Mouse (Mus musculus) hindbrain, embryonic 13.5 days (tissue): Measurements from ENCODE around the gene Igfbp7. TPM values are rescaled to one million over a fixed set of nuclear protein-coding genes. Genes with fewer than 3 reads are reported as not detected.
"Not testable (repeated sequence)": the region's sequence is repeated elsewhere in the genome, so short reads cannot be mapped to it uniquely, and the experiment has no call there.

Experiments
- ATAC-seq: fragments of 200-750 bp; cut with Nextera tagmentation; 2 replicates; pipeline ENCODE4 v1.8.0; 2017; ENCODE audit warnings: moderate TSS enrichment; ENCODE audit not compliant: low FRiP score
- H3K27ac ChIP-seq: fragments of 300-500 bp; sonication (generic); 2 replicates; pipeline ENCODE4 v1.5.1; 2015; ENCODE audit warnings: inconsistent platforms, mild to moderate bottlenecking, moderate library complexity
- H3K27me3 ChIP-seq: fragments of 300-500 bp; sonication (generic); 2 replicates; pipeline ENCODE4 v1.6.1; 2015; ENCODE audit warnings: mild to moderate bottlenecking, inconsistent platforms
- H3K36me3 ChIP-seq: fragments of 300-500 bp; sonication (generic); 2 replicates; pipeline ENCODE4 v1.6.1; 2015; ENCODE audit warnings: mild to moderate bottlenecking, inconsistent platforms
- H3K4me1 ChIP-seq: fragments of 300-500 bp; sonication (generic); replicated peaks from 2 replicates; pipeline ENCODE4 v1.6.1; 2015; ENCODE audit warnings: inconsistent platforms
- H3K4me2 ChIP-seq: fragments of 300-500 bp; sonication (generic); 2 replicates; pipeline ENCODE4 v1.6.1; 2015; ENCODE audit warnings: inconsistent platforms, mild to moderate bottlenecking, moderate library complexity
- H3K4me3 ChIP-seq: fragments of 300-500 bp; sonication (generic); 2 replicates; pipeline ENCODE4 v1.5.1; 2015; ENCODE audit warnings: mild to moderate bottlenecking, inconsistent platforms
- H3K9ac ChIP-seq: fragments of 300-500 bp; sonication (generic); 2 replicates; pipeline ENCODE4 v1.6.1; 2015; ENCODE audit warnings: mild to moderate bottlenecking, inconsistent platforms
- H3K9me3 ChIP-seq: fragments of 300-500 bp; sonication (generic); 2 replicates; pipeline ENCODE4 v1.6.1; 2016; ENCODE audit warnings: inconsistent platforms
- WGBS: fragments of 180-500 bp; shearing (Covaris S2); methylation state at CpG from one replicate; pipeline ENCODE4 v1.1.7; 2015; 5-methylcytosine and 5-hydroxymethylcytosine counted together
- polyA plus RNA-seq: library from polyadenylated mRNA; unstranded; fragments of >200 nt; fragmentation: Nextera tagmentation; extraction: Ambion mirVana; gene quantifications from 2 replicates; pipeline ENCODE4 v1.2.1, GENCODE M21; 2015

The Igfbp7 gene
- polyA plus RNA-seq, 1 experiment from 2014 or later, result 59.4 TPM

DNA sequence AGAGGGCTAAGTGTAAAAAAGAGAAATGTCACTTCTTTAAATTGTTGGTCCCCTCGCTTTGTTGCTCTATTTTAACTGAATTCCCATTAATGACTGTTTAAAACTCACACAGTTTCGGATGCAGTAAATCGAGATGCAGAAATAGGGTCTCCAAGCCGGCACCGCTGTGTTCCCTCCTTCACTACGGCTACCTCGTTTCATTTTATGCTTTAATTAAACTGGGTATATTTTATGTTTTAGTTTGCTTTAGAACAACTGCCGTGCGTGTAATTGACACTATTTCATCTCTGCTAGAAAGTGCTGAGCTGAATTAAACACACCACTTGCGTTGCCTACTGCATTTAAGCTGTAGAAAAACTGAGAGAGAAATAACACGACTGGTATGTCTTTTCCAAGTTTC is 22.6 kb upstream of the Igfbp7 start:
- no peak for ATAC-seq
- 79% methylated on average over 11 of the region's 11 CpGs for WGBS
- no peak overlapping the region for H3K27ac ChIP-seq

DNA sequence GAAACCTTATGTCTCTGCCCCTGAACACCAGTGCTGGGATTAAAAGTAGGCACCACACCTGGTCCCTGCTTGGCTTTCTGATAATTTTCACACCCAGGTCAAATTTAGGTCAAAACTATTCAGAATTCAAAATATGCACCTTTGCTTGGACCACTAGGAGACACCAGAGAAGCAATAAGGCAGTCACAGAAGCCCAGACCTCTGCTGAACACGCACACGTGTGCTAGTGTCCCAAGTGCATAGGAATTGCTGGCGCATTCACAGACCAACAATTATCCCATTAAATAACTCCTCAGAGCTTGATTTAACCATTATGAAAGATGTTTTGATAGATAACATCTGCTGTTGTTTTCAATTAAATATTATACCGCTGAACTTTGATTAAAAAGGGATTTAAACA is 22.2 kb upstream of the Igfbp7 start:
- no peak for ATAC-seq
- Histone ChIP-seq H3K27ac (no peak overlapping the region), H3K36me3 (no peaks in the 10 kb centered on the region), H3K9me3 (no peaks in the 10 kb centered on the region), H3K4me1 (no peaks in the 10 kb centered on the region), H3K9ac (no peak overlapping the region), H3K27me3 (no peaks in the 10 kb centered on the region), H3K4me2 (no peak overlapping the region), H3K4me3 (no peak overlapping the region)
- 83% methylated on average over 4 of the region's 4 CpGs for WGBS

More for the DNA sequence above, 22.6 kb upstream of the Igfbp7 start:
- H3K9me3 ChIP-seq, result no peaks in the 10 kb centered on the region
- H3K27me3 ChIP-seq, result no peaks in the 10 kb centered on the region
- no peak overlapping the region for H3K4me2 ChIP-seq
- no peak overlapping the region for H3K9ac ChIP-seq
- no peak overlapping the region for H3K4me3 ChIP-seq
- no peaks in the 10 kb centered on the region for H3K4me1 ChIP-seq
- H3K36me3 ChIP-seq, result no peaks in the 10 kb centered on the region

DNA sequence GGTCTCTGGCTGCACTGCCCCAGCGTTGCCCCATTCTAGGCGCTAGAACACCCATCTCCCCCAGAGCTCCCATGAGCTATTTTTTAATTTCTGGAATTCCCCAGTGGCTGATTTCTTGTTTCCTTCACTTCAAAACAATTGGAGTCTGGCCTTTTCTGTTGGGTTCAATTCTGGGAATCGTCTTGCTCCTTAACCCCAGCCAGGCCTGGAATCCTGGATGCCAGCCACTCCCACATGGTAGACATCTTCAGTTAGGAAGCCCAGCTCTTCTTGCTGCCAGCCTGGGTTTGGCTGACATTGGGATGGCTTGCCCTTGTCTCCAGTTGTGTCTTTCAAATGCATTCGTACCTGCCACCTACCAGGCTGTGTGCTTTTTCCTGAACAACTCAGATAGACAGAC is 20.7 kb upstream of the Igfbp7 start:
- H3K4me3 ChIP-seq, result no peak overlapping the region
- H3K9ac ChIP-seq, result no peak overlapping the region
- H3K27me3 ChIP-seq, result no peaks in the 10 kb centered on the region
- no peaks in the 10 kb centered on the region for H3K4me1 ChIP-seq
- no peak overlapping the region for H3K27ac ChIP-seq
- no peaks in the 10 kb centered on the region for H3K36me3 ChIP-seq
- WGBS, result 78% methylated on average over 4 of the region's 4 CpGs
- no peak for ATAC-seq
- H3K4me2 ChIP-seq, result no peak overlapping the region
- H3K9me3 ChIP-seq, result no peaks in the 10 kb centered on the region

DNA sequence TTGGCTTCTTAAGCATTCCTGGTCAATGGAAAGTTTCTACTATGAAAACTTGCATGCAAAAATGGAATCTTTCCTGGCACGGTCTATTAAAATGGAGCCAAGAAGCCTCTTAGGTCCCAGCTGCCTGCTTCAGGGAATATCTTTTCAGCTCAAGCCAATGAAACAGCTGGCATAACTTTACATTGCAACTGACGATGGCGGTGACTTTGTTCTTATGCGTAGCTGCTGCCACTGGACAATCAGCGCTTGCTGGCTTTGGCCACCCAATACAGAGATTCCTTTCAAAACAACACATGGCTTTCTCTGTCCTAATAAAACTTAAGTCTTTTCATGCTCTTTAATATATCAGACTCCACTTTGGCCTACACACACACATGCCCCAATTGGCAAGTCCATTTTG is 20.1 kb upstream of the Igfbp7 start:
- H3K4me1 ChIP-seq, result no peaks in the 10 kb centered on the region
- no peaks in the 10 kb centered on the region for H3K36me3 ChIP-seq
- H3K9ac ChIP-seq, result no peak overlapping the region
- H3K27me3 ChIP-seq, result no peaks in the 10 kb centered on the region
- 88% methylated on average over 5 of the region's 5 CpGs for WGBS
- no peak overlapping the region for H3K27ac ChIP-seq
- H3K9me3 ChIP-seq, result no peaks in the 10 kb centered on the region
- no peak for ATAC-seq
- H3K4me3 ChIP-seq, result no peak overlapping the region
- H3K4me2 ChIP-seq, result no peak overlapping the region

DNA sequence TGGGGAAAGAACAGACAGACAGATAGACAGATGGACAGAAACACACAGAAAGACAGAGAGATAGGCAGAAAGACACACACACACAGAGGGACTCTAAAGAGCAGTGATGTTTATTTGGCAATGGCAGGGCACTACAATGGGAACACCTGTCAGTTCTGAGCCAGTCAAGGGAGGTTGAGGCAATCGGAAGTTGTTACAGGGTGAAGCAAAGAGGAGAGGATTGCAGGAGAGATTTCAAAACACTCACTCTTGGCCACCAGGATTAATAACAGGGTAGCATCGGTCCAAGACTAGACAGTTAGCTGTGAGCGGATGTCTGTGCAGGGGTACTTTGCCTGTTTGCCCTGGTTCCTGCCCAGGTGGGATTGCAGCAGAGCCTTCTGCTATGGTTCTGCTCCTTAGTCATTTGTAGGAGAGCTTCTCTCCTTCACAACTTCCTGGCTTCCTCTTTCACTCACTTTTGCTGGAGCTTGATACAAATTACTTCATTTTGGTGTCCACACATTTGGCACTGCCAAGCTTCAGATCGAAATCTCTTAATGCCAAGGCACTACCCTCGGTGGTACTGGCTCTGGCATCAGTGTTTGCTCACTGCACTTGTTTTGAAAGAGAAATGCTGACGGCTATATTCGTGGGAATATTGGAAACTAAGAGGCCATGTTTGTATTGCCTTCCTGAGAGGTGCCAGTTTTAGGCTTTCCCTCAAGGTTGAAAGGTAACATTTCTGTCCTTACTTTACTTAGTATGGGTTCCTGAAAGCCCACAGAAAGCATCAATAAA is 18.1 kb upstream of the Igfbp7 start:
- Histone ChIP-seq H3K9ac (no peak overlapping the region), H3K27me3 (no peaks in the 10 kb centered on the region), H3K36me3 (no peaks in the 10 kb centered on the region), H3K4me3 (no peak overlapping the region), H3K9me3 (peaks cover 2% of the 10 kb centered on the region; the same call in 1 of the 2 replicates), H3K27ac (no peak overlapping the region), H3K4me1 (no peaks in the 10 kb centered on the region), H3K4me2 (no peak overlapping the region)
- 78% methylated on average over 7 of the region's 7 CpGs for WGBS
- no peak for ATAC-seq

DNA sequence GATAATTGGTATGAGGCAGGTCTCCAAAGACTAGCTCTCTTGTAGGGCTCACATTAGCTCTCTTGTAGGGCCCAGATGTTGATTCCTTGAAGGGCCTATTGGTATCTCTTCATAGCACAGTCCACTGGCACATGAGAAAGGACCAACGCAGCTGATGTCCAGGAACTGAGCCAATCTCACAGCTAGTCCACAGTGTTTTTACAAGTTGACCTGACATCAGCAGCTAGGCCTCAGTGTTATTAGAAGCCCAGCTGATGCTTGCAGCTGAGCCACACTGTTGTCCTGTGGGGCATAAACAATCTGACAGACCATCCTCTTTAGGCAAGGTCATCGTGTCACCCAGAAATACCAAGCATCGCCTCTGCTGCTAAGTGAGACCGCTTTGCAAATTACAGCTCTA is 11.7 kb upstream of the Igfbp7 start:
- H3K27me3 ChIP-seq, H3K4me1 ChIP-seq, H3K27ac ChIP-seq, H3K9me3 ChIP-seq, H3K36me3 ChIP-seq, H3K4me2 ChIP-seq, H3K9ac ChIP-seq, H3K4me3 ChIP-seq: not testable (repeated sequence)
- 0 out of 2 replicates have a peak, but pooled peaks have one; percentile 24 for ATAC-seq
- WGBS, result 64% methylated on average over 4 of the region's 4 CpGs

DNA sequence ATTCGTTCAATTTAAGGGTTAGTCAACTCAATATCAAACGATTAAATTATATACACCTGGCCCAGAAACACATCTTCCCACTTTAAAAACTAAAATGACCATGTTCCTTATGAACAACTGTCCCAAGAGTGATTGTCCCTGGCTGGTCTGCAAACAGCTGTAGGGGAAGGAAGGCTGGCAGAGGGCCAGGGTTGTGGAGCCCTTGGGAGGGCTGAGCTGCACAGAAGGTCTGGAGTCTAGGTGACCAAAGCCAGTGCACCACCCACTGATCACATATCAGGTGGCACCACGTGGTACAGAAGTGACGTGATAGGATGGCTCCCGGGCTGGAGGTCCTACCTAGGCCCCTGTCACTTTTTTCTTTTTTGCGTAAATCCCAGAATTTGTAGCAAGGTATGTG is 8.2 kb upstream of the Igfbp7 start:
- no peak for ATAC-seq
- Histone ChIP-seq H3K27ac (no peak overlapping the region), H3K4me2 (no peak overlapping the region), H3K9ac (no peak overlapping the region), H3K4me1 (no peaks in the 10 kb centered on the region), H3K27me3 (no peaks in the 10 kb centered on the region), H3K4me3 (no peak overlapping the region), H3K36me3 (no peaks in the 10 kb centered on the region), H3K9me3 (0 out of 2 replicates have a peak, but pooled peaks cover 3% of the 10 kb centered on the region)
- WGBS, result 87% methylated on average over 6 of the region's 6 CpGs

DNA sequence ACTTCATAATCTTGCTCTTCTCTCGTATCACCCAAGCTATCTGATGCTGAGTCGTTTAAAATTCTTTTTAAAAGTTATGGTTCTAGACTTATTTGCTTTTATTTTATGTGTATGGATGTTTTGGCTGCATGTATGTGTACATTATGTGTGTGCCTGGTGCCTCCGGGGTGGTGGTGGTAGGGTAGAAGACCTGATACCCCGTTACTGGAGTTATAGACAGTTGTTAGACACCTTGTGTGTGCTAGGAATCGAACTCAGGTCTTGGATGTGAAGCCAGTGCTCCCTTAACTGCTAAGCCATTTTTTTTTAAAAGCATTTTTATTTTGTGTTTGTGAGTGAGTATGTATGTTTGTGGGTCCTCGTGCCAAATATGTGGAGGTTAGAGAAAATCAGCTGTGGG is 689 bp upstream of the Igfbp7 start:
- 96% methylated on average over 6 of the region's 6 CpGs for WGBS

DNA sequence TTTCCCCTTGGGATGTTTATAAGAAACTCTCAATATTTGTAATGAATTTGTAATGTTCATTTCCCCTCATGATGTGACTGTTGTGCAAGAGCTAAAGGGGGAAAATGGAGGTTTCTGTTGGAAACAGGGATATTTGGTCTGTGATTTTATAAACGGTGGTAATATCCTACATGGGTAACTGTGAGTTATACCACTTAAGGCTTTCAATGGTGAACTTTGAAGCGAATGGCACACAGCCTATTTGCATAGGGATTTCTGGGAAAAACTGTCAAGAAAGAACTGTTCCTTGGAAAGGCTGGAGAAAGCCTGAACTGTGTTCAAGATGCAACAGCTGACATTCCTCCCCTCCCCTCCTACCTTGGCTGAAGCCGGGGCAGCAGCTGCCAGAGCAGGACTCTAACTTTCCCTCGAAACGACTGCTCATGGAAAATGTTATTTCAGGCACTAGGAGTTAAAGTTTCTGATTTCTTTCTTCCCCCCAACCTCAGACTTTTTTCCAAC is 1.4 kb downstream of the Igfbp7 start:
- 53% methylated on average over 5 of the region's 5 CpGs for WGBS
- no peak overlapping the region for H3K4me2 ChIP-seq

More for the DNA sequence above, 689 bp upstream of the Igfbp7 start:
- no peak overlapping the region for H3K27ac ChIP-seq
- no peak overlapping the region for H3K4me2 ChIP-seq
- H3K9ac ChIP-seq, result no peak overlapping the region
- H3K4me3 ChIP-seq, result no peak overlapping the region
- H3K36me3 ChIP-seq, result no peaks in the 10 kb centered on the region
- ATAC-seq, result no peak
- peaks cover 33% of the 10 kb centered on the region for H3K27me3 ChIP-seq
- H3K9me3 ChIP-seq, result no peaks in the 10 kb centered on the region
- peaks cover 9% of the 10 kb centered on the region for H3K4me1 ChIP-seq

DNA sequence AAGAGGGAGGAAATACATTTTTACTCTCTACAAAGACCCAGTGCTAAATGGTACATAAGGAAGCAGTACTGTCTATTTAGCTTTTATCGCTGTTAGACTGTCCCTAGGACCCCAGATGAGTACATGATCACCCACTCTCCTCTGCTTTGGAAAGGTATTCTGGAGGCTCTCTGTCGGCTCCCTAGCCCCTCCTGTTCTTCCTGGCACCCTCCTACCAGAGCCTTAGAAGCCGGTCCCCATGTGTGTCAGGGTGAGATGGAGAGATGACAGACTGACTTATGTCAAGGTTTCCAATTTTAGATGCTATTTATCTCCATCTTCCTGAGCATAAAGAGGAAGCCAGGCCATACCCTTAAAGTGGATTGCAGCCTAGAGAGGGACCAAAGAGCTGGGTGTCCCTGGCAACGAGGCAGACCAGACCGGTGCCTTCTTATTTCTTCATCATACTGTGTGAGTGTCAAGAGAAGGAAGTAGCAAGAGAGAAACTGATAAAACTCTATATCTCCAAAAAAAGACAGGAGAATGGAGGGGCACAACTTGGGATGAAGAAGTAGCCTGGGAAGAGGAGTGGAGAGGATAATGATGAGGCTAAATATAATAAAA is 2.3 kb downstream of the Igfbp7 start:
- ATAC-seq, result no peak
- Histone ChIP-seq H3K27me3 (peaks cover 38% of the 10 kb centered on the region), H3K4me1 (peaks cover 9% of the 10 kb centered on the region), H3K36me3 (no peaks in the 10 kb centered on the region), H3K4me3 (no peak overlapping the region), H3K9me3 (no peaks in the 10 kb centered on the region), H3K4me2 (no peak overlapping the region), H3K9ac (no peak overlapping the region), H3K27ac (no peak overlapping the region)
- WGBS, result 73% methylated on average over 5 of the region's 5 CpGs

More for the DNA sequence above, 1.4 kb downstream of the Igfbp7 start:
- ATAC-seq, result no peak
- Histone ChIP-seq H3K27ac (no peak overlapping the region), H3K4me1 (peaks cover 9% of the 10 kb centered on the region), H3K9ac (no peak overlapping the region), H3K36me3 (no peaks in the 10 kb centered on the region), H3K9me3 (no peaks in the 10 kb centered on the region), H3K4me3 (peak overlapping the region; percentile 62; the same call in 1 of the 2 replicates), H3K27me3 (peaks cover 33% of the 10 kb centered on the region)

DNA sequence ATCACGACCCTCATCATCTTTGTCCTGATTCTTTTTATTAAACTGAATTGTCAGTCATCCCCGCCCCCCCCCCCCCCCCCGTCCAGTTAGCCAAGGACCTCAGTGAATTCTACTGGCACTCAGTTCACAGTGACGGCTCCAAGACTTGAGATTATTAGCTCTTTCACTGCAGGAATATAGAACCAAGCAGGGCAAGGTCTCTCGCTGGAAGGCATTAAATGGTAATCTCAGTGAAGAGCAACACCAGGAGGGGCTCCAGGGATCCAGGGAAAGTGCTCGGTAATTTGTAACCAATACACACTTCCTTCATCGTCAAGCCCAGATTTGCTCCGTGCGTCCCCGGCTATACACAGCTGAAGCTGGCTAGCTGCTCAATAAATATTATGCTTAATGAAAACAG is 2.9 kb downstream of the Igfbp7 start:
- H3K36me3 ChIP-seq, result no peaks in the 10 kb centered on the region
- no peak for ATAC-seq
- no peak overlapping the region for H3K9ac ChIP-seq
- no peak overlapping the region for H3K4me3 ChIP-seq
- H3K9me3 ChIP-seq, result no peaks in the 10 kb centered on the region
- H3K27me3 ChIP-seq, result peaks cover 38% of the 10 kb centered on the region
- H3K27ac ChIP-seq, result no peak overlapping the region
- H3K4me1 ChIP-seq, result peaks cover 9% of the 10 kb centered on the region
- no peak overlapping the region for H3K4me2 ChIP-seq
- WGBS, result 64% methylated on average over 10 of the region's 10 CpGs

DNA sequence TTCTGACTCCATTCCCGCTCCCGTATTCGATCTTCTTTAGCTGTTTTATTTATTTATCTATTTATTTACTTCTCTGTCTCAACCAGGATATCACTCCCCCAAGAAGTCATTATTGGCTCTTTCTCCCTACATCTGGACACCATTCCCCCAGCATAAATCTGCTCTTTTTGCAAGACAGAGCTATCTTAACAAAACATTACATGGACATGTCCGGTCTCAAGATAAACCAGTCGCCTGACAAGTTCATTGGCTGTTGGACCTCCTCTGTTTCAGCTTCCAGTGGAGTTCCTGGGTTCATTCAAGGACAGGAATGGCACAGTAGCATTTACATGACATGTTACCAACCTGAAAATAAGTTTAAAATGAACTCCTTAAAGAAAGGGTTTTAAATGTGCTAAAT is 4.9 kb downstream of the Igfbp7 start:
- ATAC-seq, result no peak
- peaks cover 7% of the 10 kb centered on the region for H3K4me1 ChIP-seq
- no peak overlapping the region for H3K4me3 ChIP-seq
- H3K9me3 ChIP-seq, result no peaks in the 10 kb centered on the region
- H3K9ac ChIP-seq, result no peak overlapping the region
- no peaks in the 10 kb centered on the region for H3K36me3 ChIP-seq
- H3K27me3 ChIP-seq, result peaks cover 29% of the 10 kb centered on the region
- no peak overlapping the region for H3K4me2 ChIP-seq
- 90% methylated on average over 5 of the region's 5 CpGs for WGBS
- no peak overlapping the region for H3K27ac ChIP-seq

DNA sequence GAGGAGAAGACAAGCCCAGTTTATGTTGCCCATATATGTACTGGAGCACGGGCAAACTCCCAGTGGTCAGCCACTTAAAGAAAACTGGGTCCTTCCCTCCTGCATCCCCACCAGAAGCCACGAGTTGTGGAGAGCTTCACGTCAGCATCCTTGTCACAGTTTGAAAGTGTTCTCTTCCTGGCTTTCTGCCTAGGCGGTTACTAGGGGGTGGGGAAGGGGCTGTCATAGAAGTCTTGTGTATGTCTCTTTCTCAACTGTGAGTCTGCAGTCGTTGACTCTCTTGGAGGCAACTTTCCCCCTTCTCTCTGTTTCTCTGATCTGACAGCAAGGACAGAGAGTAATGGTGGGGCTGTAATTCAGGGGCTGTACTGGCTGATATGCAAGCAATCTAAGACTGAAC is 5.7 kb downstream of the Igfbp7 start:
- Histone ChIP-seq H3K4me3 (no peak overlapping the region), H3K27ac (no peak overlapping the region), H3K4me2 (no peak overlapping the region), H3K27me3 (peaks cover 22% of the 10 kb centered on the region), H3K9ac (no peak overlapping the region), H3K9me3 (no peaks in the 10 kb centered on the region), H3K36me3 (no peaks in the 10 kb centered on the region), H3K4me1 (no peaks in the 10 kb centered on the region; the same call in 1 of the 2 replicates)
- no peak for ATAC-seq
- WGBS, result 77% methylated on average over 5 of the region's 5 CpGs
